Mouse (Mus musculus): ENCODE data around the gene Txn2.

- no peak for TF ChIP-seq CTCF (IDR thresholded peaks at IDR 0.05; ENCODE audit: borderline replicate concordance, insufficient read depth, low read depth, low read length)
- TF ChIP-seq POLR2A (IDR thresholded peaks at IDR 0.05; ENCODE audit: borderline replicate concordance, insufficient read depth, low read length), result no peak
Observed at GRCm38 (mm10) chr15:77952921-77953320, 24.1 kb upstream of the Txn2 start.
